4 mouse cellular contexts compared by ENCODE assay signal in the genomic region with DNA sequence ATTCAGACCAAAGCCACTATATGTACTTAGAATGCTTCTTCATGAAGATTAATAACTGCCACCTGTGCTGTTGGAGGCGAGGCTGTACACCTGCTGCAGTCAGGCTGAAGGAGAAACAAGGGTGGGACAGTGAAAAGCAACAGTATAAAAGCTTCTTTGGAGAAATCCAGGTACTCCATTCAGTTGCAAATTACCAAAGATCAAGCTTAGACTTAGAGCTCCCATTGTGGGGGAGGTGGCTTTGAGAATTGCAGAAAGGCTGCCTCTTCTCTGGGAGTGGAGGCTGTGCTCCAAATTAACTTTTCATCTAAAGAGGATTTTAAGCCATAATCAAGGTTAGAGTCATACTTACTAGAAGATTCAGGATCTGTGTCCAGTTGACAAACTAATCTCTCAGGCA.
DNase-seq lines count a peak whose midpoint lies in the region; TF ChIP-seq lines count a peak whose summit lies in the region.
"Not testable (repeated sequence)": the region's sequence is repeated elsewhere in the genome, so short reads cannot be mapped to it uniquely, and the experiment has no call there.

No protein-coding gene starts in this region.

- not testable (repeated sequence) for H3K36me3 ChIP-seq in ES-E14 (ENCODE audit: control insufficient read depth, insufficient read depth, low read length, poor library complexity, severe bottlenecking)

- in situ Hi-C loops in ES-E14 (cut with MboI; ENCODE audit: low sequenced_read_pairs in 2 of 2, unreplicated experiment in 2 of 2): not testable (repeated sequence)

- not testable (repeated sequence) for H3K4me1 ChIP-seq in ES-E14 (ENCODE audit: control insufficient read depth in 2 of 2, insufficient read depth in 2 of 2, low read length in 2 of 2, poor library complexity in 1 of 2)

- H3K4me3 ChIP-seq in ES-E14 (ENCODE audit: insufficient read depth in 1 of 2, low read depth in 1 of 2, low read length in 2 of 2, poor library complexity in 1 of 2, severe bottlenecking in 1 of 2): not testable (repeated sequence)

- not testable (repeated sequence) for H3K9me3 ChIP-seq in ES-E14 (ENCODE audit: control insufficient read depth, insufficient read depth, low read depth, low read length)

- H3K9ac ChIP-seq in ES-E14 (ENCODE audit: insufficient read depth, low read depth, low read length, poor library complexity, severe bottlenecking): not testable (repeated sequence)

- DNase-seq in ES-CJ7 (ENCODE audit: low read depth, low spot score) (peak; percentile 83), ES-E14 (ENCODE audit: low read depth, low spot score) (peak; percentile 20), R1 (ENCODE audit: low read depth, low spot score) (peak; percentile 80), ZHBTc4 (ENCODE audit: low read depth, low spot score) (peak; percentile 71)

- not testable (repeated sequence) for H3K27ac ChIP-seq in ES-E14 (ENCODE audit: insufficient read depth, low read depth, low read length, poor library complexity, severe bottlenecking)

TF ChIP-seq in ES-E14, 5 proteins besides CTCF, POLR2A, EP300 and RAD21:
- peak; percentile 74; the same call in 1 of the 2 replicates for TF ChIP-seq ZNF384 (IDR thresholded peaks at IDR 0.05; ENCODE audit: low read depth, low read length)
TF ChIP-seq in ES-E14: peak in this region for 1; not testable (repeated sequence) for 4.

Comparison
In these comparisons a context has a peak if more than half of its experiments do, and no peak if none do; other contexts are left out.
1. DNase-seq: peak in every context shown above with its lines; median percentile 83 in ES-CJ7; 80 in R1; 71 in ZHBTc4; 20 in ES-E14.